Mouse (Mus musculus) telencephalon, adult 2 months (tissue): ENCODE results near the gene Olfr15.
A peak's percentile ranks its signal among the peaks of the same experiment; 100 is the strongest.
"Not testable (repeated sequence)": the region's sequence is repeated elsewhere in the genome, so short reads cannot be mapped to it uniquely, and the experiment has no call there.

ENCODE experiments used
- DNase-seq: peaks from one replicate; pipeline ENCODE4 v3.0.0-alpha.2; 2011; ENCODE audit warnings: low read depth, low spot score

The Olfr15 gene

DNA sequence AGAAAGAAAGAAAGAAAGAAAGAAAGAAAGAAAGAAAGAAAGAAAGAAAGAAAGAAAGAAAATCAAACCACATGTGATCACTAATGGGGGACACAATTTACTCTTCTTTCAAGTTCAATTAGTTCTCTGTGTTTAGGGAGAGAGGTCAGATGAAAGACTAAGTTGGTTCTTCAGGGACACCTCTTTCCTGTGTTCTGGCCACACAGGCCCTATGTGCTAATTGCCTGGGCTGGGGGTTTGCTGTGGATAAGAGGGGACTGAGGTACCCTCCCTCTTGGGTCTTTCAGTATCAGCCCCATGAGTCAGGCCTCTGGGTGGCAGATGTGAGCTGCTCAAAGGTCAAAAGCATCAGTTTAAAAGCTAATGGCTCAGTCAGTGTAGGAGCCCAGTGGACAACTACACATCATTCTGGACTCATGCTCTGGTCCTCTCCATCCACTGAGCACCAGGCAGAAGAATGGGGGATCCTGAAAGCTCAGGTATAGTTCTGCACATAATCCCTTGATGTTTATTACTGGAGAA is at the start of gene Olfr15:
Gene Olfr15 (plus strand): TSS at position 291 of the 522 bp plus-strand sequence.
- DNase-seq = no peak

DNA sequence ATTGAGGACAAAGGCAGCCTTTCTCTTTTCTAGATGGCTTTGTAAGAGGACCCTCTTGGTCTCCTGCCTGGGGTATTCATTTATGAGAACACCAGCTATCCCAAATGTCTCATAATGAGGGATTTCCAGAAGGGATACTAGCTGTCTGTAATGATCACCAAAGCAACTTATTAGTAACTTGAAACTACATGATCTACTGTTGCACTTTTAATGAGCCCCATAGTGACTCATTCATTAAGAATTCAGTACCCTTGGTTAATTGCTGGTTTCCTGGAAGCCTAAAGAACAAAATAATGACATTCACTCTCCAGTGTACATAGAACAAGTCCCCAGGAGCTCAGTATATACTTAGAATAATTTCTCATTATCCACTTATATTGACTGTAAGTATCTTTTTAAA is 49.4 kb upstream of the Olfr15 start:
- DNase-seq = no peak

DNA sequence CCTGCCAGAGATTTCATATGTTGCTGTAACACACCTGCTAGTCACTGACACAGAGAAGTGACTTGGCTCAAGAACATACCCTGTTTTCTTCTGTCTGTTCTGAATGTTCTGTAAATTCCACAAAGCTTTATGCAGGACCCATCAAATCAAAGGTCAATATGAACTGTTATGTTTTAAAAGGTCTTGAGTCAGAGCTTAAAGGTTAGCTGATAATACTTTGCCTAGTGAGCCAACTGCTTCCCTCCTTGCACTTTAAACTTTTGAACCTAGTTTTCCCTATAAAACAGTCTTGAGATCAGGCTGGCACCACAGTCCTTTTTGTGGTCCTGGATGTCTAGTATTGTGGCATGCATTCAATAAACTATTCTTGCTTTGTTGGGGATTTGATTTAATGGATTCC is 42.3 kb upstream of the Olfr15 start:
- no peak for DNase-seq

DNA sequence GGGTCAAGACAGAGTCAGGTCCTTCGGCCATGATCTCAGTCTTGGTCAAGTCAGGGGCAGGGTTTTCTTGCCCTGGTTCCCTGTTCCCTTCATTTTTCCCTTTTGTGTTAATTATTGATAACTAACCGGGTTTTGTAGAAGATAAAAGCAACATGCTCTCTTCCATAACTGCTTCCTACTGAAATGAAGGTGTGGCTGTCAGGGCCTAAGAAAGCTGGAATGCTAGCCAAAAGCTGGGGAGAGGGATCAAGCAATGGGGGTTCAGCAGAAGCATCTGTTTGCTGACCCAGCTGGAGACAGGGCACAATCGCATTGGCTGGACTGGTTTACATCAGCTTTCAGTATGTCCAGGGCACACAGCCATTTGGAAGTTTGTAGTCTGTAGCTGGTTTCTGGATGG is 22.5 kb upstream of the Olfr15 start:
- DNase-seq = no peak

DNA sequence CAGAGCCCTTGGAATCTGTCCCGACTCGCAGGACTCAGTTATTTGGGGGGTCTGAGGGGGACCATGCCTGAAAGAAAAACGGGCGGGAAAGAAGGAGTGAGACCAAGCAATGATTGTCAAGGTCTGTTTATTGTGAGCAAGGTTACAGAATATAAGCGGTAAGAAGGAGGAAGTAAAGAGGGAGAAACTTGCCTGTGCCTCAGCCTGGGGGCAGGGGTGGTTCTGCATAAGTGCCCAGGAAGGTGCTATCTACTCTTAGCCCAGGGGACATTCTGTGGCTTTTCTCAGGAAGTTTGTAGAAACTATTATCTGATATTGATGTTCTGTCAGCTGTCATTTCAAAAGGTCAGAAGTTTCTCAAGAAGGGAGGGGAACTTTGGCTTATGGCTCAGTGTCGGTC is 16.0 kb upstream of the Olfr15 start:
- DNase-seq = not testable (repeated sequence)

DNA sequence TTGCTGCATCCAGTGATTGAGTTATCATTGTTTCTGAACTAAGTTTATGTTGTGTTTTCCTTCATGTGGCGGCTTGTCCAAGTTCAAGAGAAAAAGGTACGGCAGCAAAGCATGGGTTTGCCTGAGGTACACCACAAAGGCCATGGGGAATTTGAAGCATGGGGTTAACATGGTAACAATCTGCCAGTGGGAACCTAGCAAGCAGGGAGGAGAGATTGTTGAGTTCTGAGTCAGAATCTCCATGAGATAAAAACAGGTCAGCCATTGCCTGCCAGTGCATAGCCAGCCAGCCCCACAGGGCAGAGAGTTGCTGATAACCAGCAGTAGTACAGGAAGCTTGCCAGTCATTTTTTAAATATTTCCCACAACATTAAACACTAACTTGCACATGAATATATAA is 10.5 kb upstream of the Olfr15 start:
- DNase-seq = no peak

DNA sequence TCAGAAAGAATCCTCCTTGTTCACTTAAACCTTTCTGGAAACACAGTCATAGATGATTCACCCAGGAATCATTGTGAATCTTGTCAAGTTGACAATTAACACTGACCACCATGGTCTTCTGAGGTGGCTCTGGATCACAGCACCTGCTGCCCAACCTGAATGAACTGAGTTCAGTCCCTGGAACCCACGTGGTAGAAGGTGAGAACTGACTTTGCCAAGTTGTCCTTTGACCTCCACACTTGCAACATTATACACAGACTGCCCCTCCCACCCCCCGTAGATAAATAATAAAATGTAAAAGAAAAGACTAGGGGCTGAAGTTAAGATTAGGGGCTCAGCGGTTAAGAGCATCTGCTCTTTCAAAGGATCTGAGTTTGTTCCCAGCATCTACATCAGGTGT is 2.7 kb upstream of the Olfr15 start:
- no peak for DNase-seq

DNA sequence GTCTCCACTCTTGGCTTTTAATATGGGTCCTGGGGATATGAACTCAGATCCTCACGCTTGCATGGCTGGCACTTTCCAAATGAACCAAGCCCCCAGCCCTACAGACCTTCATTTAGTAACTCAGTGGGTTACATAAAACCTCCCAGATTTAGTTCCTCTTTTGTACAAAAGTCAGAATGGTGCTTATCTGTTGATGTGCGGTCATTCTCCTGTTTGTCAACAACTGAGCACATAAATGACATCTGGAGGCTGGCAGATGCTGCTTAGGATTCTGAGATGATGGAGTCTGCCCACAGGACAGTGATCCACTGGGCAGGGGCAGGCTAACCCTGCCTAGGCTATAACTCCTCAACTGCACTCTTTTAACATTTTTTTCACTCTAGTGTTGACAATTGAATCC is 951 bp upstream of the Olfr15 start:
- no peak for DNase-seq

DNA sequence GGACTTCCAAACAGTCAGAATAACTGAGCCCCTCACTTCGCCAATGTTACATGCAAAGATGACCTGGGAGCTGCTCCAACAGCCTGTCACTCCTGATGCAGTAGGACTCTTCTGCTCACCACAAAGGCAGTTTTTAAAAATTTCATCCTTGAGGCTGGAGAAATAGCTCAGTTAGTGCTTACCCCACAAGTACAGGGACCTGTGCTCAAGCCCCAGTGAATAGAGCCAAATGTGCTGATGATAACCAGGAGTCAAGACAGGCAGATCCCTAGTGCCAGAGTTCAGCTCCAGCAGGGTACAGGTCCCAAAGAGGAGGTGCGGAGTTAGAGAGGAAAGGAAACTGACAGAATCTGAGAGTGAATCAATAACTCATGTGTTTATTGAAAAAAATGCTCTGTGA is 4.8 kb downstream of the Olfr15 start:
- DNase-seq = no peak

DNA sequence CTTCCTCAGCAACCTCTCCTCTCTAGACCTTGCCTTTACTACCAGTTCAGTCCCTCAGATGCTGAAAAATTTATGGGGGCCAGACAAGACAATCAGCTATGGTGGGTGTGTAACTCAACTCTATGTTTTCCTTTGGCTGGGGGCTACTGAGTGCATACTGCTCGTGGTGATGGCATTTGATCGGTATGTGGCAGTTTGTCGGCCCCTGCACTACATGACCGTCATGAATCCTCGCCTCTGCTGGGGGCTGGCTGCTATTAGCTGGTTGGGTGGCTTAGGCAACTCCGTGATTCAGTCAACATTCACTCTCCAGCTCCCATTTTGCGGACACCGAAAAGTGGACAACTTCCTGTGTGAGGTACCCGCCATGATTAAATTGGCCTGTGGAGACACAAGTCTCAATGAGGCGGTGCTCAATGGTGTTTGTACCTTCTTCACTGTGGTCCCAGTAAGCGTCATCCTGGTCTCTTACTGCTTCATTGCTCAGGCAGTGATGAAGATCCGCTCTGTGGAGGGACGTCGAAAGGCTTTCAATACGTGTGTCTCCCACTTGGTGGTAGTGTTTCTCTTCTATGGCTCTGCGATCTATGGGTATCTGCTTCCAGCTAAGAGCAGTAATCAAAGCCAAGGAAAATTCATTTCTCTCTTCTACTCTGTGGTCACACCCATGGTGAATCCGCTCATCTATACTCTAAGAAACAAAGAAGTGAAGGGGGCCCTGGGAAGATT is 8.6 kb downstream of the Olfr15 start:
- no peak for DNase-seq

DNA sequence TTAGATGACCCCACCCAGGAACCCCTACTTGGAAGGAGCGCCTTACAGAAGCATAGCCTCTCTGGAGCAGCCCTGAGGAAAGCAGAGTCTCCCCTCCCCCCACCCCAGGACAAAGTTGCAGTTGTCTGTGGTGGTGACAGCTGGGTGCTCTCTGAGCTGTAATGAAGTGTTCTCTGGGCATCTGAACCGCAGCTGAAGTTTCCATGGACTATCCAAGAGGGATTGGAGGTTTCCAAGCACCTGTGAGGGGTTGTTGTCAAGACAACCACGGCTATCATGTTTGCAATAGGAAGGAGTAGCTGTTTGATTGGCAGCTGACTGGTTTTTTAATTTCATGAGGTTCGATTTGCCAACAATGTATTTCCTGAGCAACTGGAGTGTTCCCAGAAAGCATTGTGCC is 12.3 kb downstream of the Olfr15 start:
- no peak for DNase-seq

DNA sequence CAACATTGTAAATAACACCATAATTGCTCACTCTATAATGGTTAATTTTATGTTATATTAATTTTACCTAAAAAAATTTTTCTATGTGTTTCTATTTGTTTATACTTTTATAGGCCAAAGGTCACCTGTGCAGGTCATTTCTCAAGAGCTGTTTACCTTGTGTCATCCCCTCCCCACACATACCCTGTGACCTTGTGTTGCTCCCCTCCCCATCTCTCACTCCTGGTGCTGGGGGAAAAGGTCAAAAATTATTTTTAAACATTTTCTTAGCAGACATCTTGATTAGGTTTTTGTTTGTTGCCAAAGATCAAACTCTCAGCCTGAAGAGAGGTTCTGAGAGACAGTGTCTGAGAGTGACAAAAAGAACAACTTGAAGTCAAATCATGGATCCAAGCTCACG is 13.1 kb downstream of the Olfr15 start:
- no peak for DNase-seq

DNA sequence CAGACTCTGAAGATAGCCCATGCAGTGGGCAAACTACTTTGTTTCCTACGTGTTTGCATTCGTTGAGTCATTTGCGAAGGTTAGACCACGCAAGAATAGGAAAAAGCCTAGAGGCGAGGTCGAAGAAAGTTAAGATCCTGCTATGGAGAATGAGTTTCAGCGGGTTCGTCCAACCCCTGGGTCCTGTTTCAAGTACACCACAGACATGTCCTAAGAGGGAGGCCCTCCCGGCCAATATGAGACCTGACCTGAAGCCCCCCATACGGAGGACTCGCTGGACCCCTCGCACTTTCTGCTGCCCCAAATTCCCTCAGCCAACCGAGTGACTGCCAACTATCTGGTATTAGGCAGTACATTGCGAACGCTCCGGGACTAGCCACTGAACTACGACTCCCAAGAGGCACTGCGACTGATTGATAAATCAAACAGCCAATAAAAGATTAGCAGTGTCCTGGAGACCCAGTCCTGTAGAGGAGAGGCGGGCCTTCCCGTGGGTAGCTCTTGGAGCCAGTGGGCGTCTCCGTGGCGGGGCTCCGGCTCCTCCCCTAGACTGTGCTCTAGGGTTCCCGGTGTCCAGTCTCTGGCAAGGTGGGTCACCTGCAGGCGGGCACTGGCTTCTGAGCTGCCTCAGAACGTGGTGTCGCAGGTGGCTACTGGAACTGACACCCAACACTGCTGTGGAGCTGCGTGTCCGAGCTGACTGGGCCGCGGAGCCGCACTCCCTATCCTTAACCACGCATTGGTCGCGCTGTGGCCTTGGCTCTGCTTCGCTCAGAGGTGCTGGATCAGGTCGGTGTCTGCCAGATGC is 16.2 kb downstream of the Olfr15 start, which contains the start of gene Zfp174:
Gene Zfp174 (plus strand): TSS at position 558 of the 808 bp plus-strand sequence.
- DNase-seq = peak; percentile 96

DNA sequence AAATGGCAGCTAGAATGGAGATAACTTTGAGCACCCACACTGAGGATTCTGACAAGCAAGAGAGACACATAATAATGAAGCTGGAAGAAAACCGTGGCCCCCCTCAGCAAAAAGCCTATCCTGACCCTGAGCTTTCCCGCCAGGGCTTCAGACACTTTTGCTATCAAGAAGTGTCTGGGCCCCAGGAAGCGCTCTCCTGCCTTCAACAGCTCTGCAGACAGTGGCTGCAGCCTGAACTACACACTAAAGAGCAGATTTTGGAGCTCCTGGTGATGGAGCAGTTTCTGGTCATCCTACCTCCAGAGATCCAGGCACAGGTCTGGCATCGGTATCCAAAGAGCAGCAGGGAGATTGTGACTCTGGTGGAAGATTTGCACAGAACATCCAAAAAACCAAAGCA is 17.2 kb downstream of the Olfr15 start:
- no peak for DNase-seq

DNA sequence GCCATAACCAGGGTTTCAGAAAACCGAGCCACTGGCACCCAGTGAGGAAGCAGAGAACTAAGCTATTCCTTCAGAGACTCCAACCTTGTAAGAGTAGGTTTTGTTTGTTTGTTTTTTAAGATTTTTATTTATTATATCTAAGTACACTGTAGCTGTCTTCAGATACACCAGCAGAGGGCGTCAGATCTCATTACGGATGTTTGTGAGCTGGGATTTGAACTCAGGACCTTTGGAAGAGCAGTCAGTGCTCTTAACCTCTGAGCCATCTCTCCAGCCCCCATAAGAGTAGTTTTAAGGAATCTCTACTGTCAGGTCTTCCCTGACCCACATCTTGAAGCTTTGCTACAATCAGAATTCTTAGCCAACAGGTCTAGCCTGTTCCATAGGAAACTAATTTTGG is 17.7 kb downstream of the Olfr15 start:
- DNase-seq = no peak

DNA sequence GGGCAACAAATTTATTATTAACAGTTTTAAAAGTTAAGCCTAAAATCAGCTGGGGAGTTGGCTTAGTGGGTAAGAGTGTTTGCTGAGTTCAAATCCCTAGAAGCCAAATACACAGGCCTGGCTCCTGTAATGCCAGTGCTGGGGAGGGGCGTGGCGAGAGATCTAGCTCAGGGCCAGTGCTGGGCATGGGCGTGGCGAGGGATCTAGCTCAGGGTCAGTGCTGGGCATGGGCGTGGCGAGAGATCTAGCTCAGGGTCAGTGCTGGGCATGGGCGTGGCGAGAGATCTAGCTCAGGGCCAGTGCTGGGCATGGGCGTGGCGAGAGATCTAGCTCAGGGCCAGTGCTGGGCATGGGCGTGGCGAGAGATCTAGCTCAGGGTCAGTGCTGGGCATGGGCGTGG is 20.6 kb downstream of the Olfr15 start:
- not testable (repeated sequence) for DNase-seq

DNA sequence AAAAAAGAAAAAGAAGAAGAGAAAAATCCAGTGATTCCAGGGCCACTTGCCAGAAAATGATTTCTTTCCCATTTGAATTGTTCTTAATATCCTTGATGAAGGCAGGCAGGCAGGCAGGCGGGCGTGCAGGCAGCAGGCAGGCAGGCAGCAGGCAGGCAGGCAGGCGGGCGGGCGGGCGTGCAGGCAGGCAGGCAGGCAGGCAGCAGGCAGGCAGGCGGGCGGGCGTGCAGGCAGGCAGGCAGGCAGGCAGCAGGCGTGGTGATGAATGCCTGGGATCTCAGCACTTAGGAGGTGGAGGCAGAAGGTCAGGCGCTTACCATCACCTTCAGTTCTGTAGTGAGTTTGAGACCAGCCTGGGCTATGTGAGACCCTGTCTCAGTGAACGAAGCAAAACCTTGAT is 21.9 kb downstream of the Olfr15 start:
- DNase-seq = no peak

DNA sequence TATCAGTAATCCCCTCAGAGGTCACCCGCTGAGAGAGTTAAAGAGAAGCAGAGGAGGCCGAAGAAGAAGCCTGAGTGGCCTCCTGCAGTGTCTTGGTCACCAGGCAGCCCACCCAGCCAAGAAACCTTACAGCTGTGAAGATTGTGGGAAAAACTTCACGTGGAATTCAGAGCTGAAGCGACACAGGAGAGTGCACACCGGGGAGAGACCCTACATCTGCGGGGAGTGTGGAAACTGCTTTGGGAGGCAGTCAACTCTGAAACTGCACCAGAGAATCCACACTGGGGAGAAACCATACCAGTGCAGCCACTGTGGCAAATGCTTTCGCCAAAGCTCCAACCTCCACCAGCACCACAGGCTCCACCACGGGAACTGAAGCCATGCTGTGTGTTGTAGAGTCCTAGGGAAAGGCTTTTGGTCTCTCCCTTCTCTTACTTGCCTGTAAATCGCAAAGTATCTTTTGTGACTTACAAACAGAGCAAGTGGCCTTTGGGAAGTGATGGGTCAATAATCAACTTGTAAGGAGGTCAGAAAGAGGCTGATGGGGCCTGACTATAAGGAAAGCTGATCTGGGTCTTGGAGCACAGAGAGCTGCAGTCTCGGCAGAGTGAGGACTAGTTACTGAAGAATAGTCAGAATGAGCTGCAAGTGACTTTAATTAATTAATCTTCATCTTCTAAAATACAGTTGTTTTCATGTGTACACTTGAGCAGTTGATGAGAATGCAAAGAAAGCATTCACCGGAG is 23.9 kb downstream of the Olfr15 start:
- DNase-seq = no peak

DNA sequence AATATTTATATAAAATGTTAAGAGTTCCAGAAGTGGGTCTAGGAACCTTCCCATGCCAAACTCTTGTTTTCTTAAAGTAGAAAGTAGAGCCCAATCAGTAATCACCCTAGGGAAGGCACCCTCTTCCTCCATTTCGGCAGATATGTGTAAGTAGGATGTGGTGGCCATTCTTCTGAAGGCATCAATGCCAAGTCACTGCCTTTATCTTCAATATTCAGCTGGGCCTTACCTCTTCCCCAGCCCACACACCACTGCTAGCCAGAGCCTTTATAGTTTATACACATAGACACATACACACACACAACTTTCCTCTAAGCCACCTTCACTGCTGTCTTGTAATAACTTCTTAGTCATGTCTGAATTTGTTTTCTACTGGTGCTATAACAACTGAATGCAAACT is 25.1 kb downstream of the Olfr15 start:
- DNase-seq = no peak

DNA sequence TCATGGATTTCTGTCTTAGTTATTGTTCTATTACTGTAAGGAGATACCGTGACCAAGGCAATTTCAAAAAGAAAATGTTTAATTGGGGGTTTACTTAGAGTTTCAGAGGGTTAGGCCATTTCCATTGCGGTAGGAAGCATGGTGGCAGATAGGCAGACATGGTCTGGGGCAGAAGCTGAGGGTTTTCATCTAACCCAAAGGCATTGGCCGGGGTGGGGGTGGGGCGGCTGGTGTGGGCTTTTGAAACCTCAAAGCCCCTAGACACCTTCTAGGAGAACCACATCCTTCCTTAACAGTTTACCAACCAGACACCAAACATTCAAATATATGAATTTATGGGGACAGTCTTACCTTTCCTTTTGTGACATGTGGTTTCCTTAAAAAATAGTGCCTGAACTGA is 28.6 kb downstream of the Olfr15 start:
- no peak for DNase-seq

DNA sequence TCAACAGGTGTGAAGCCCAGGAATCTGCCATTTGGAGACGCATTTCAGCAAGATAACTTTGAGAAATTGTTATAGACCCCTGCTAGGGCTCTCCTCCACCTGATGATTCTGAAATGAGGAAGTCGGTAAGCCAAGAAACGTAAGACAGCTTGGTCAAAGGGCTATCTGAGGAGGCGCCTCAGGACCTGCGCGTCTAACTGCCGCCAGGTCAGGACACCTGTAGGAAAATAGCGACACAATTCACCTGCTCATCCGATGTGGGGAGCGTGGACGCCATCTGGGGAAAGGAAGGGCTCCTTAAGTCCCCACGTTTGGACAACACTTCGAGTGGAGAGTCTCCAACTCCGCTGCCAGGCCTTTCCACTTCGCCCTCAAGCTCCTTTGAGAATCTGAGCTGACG is 41.1 kb downstream of the Olfr15 start:
- no peak for DNase-seq
